Mouse (Mus musculus): ENCODE results near the gene Gm128. TPM values are rescaled to one million over a fixed set of nuclear protein-coding genes. Genes with fewer than 3 reads are reported as not detected.

Gene Gm128
- 0.21 TPM in 1 of 2 replicates, not detected in the other for polyA plus RNA-seq (2014; fragmentation: Nextera tagmentation; extraction: Ambion mirVana)

- 75% methylated on average over 7 of the region's 7 CpGs for WGBS
- no peak within 1 kb of the TSS for H3K27ac ChIP-seq (ENCODE audit: low read depth, low read length)
- 0 out of 2 replicates have a peak, but pooled peaks cover 11% of the 10 kb centered on the region for H3K36me3 ChIP-seq (ENCODE audit: control insufficient read depth, insufficient read depth, low read length)
- no peaks in the 10 kb centered on the region for H3K27me3 ChIP-seq (ENCODE audit: control insufficient read depth, insufficient read depth, low read length)
- DNase-seq (ENCODE audit: low spot score) (no peak), ATAC-seq (ENCODE audit: low FRiP score) (no peak)
- no peak within 1 kb of the TSS for H3K4me3 ChIP-seq (ENCODE audit: low read depth, low read length)
- no peak within 1 kb of the TSS for H3K4me2 ChIP-seq (replicated peaks; ENCODE audit: low read depth, low read length)
- no peaks in the 10 kb centered on the region for H3K4me1 ChIP-seq (replicated peaks; ENCODE audit: control insufficient read depth, insufficient read depth, low read length)
- no peak within 1 kb of the TSS for H3K9ac ChIP-seq (ENCODE audit: low read depth, low read length)
- H3K9me3 ChIP-seq (ENCODE audit: control insufficient read depth, low read length), result no peaks in the 10 kb centered on the region
These were observed at the start of gene Gm128 for GRCm38 (mm10) chr3:95241498-95241897. TSS of gene Gm128 (minus strand) at chr3:95241598.

DNA sequence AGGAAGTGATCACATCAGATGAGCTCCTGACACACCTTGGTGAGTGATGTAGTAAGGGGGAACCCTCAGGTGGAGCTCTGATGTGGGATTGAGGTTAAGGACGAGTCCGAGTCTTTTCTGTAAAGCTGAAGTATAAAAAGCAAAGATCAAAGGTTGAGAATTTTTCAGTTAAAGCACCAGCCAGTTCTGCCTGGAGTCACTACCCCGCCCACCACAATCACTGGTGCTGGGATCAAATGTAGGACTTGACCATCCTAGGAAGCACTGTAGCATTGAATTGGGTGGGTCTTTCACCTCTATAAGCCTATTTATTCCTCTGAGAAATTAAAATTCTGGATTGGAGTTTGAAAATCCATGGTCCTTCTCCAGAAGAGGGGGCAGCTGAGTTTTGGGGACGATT lies 49.6 kb upstream of the Gm128 start:
- H3K4me1 ChIP-seq (replicated peaks; ENCODE audit: control insufficient read depth, insufficient read depth, low read length), result no peaks in the 10 kb centered on the region
- no peaks in the 10 kb centered on the region for H3K27me3 ChIP-seq (ENCODE audit: control insufficient read depth, insufficient read depth, low read length)
- WGBS, result 86% methylated on average over 4 of the region's 4 CpGs
- H3K27ac ChIP-seq (ENCODE audit: low read depth, low read length), result no peak overlapping the region
- H3K36me3 ChIP-seq (ENCODE audit: control insufficient read depth, insufficient read depth, low read length), result 0 out of 2 replicates have a peak, but pooled peaks cover 4% of the 10 kb centered on the region
- no peak overlapping the region for H3K4me2 ChIP-seq (replicated peaks; ENCODE audit: low read depth, low read length)
- no peak overlapping the region for H3K9ac ChIP-seq (ENCODE audit: low read depth, low read length)
- DNase-seq (ENCODE audit: low spot score), result no peak
- ATAC-seq (ENCODE audit: low FRiP score), result no peak
- no peak overlapping the region for H3K4me3 ChIP-seq (ENCODE audit: low read depth, low read length)
- no peaks in the 10 kb centered on the region for H3K9me3 ChIP-seq (ENCODE audit: control insufficient read depth, low read length)

DNA sequence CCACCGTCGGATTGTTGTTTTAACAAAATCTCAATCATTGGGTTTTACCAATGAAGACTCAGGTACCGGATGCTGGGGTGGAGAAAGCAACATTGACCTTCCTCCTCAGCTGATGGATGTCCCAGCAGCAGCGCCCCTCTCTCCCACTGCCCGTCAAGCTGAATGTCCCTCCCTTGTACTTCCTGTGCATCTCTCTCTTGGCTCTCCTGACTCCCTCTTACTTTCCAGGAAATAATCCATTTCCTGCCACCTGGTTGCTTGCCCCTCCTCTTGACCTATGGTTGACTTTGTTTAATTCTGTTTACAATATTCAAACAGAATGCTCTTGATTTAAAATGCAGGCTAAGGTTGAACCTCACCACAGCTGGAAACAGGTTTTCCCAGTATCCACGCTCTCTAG lies 48.8 kb upstream of the Gm128 start:
- Histone ChIP-seq H3K9me3 (ENCODE audit: control insufficient read depth, low read length) (no peaks in the 10 kb centered on the region), H3K4me1 (replicated peaks; ENCODE audit: control insufficient read depth, insufficient read depth, low read length) (no peaks in the 10 kb centered on the region), H3K9ac (ENCODE audit: low read depth, low read length) (no peak overlapping the region), H3K27ac (ENCODE audit: low read depth, low read length) (no peak overlapping the region), H3K4me3 (ENCODE audit: low read depth, low read length) (no peak overlapping the region), H3K4me2 (replicated peaks; ENCODE audit: low read depth, low read length) (no peak overlapping the region), H3K36me3 (ENCODE audit: control insufficient read depth, insufficient read depth, low read length) (0 out of 2 replicates have a peak, but pooled peaks cover 4% of the 10 kb centered on the region), H3K27me3 (ENCODE audit: control insufficient read depth, insufficient read depth, low read length) (no peaks in the 10 kb centered on the region)
- no peak for ATAC-seq (ENCODE audit: low FRiP score)
- no peak for DNase-seq (ENCODE audit: low spot score)
- WGBS, result 74% methylated on average over 6 of the region's 6 CpGs

- no peaks in the 10 kb centered on the region for H3K9me3 ChIP-seq (ENCODE audit: control insufficient read depth, low read length)
- H3K9ac ChIP-seq (ENCODE audit: low read depth, low read length), result no peak overlapping the region
- H3K27ac ChIP-seq (ENCODE audit: low read depth, low read length), result no peak overlapping the region
- WGBS, result 93% methylated on average over 4 of the region's 4 CpGs
- H3K4me1 ChIP-seq (replicated peaks; ENCODE audit: control insufficient read depth, insufficient read depth, low read length), result no peaks in the 10 kb centered on the region; the same call in 1 of the 2 replicates
- H3K4me3 ChIP-seq (ENCODE audit: low read depth, low read length), result no peak overlapping the region
- H3K27me3 ChIP-seq (ENCODE audit: control insufficient read depth, insufficient read depth, low read length), result no peaks in the 10 kb centered on the region
- ATAC-seq (ENCODE audit: low FRiP score), result no peak
- no peak overlapping the region for H3K4me2 ChIP-seq (replicated peaks; ENCODE audit: low read depth, low read length)
- no peak for DNase-seq (ENCODE audit: low spot score)
- H3K36me3 ChIP-seq (ENCODE audit: control insufficient read depth, insufficient read depth, low read length), result no peaks in the 10 kb centered on the region
These were observed 48.0 kb upstream of the Gm128 start for GRCm38 (mm10) chr3:95289419-95289818.

- Histone ChIP-seq H3K27me3 (ENCODE audit: control insufficient read depth, insufficient read depth, low read length) (no peaks in the 10 kb centered on the region), H3K9me3 (ENCODE audit: control insufficient read depth, low read length) (no peaks in the 10 kb centered on the region), H3K9ac (ENCODE audit: low read depth, low read length) (no peak overlapping the region), H3K27ac (ENCODE audit: low read depth, low read length) (no peak overlapping the region), H3K4me1 (replicated peaks; ENCODE audit: control insufficient read depth, insufficient read depth, low read length) (no peaks in the 10 kb centered on the region; the same call in 1 of the 2 replicates), H3K4me3 (ENCODE audit: low read depth, low read length) (no peak overlapping the region), H3K36me3 (ENCODE audit: control insufficient read depth, insufficient read depth, low read length) (no peaks in the 10 kb centered on the region), H3K4me2 (replicated peaks; ENCODE audit: low read depth, low read length) (no peak overlapping the region)
- WGBS, result 87% methylated on average over 3 of the region's 3 CpGs
- DNase-seq (ENCODE audit: low spot score) (no peak), ATAC-seq (ENCODE audit: low FRiP score) (no peak)
These were observed 46.1 kb upstream of the Gm128 start for GRCm38 (mm10) chr3:95287541-95287940.

- no peak overlapping the region for H3K4me2 ChIP-seq (replicated peaks; ENCODE audit: low read depth, low read length)
- no peaks in the 10 kb centered on the region for H3K36me3 ChIP-seq (ENCODE audit: control insufficient read depth, insufficient read depth, low read length)
- H3K9me3 ChIP-seq (ENCODE audit: control insufficient read depth, low read length), result no peaks in the 10 kb centered on the region
- H3K4me3 ChIP-seq (ENCODE audit: low read depth, low read length), result no peak overlapping the region
- no peaks in the 10 kb centered on the region for H3K27me3 ChIP-seq (ENCODE audit: control insufficient read depth, insufficient read depth, low read length)
- no peak overlapping the region for H3K9ac ChIP-seq (ENCODE audit: low read depth, low read length)
- no peak overlapping the region for H3K27ac ChIP-seq (ENCODE audit: low read depth, low read length)
- ATAC-seq (ENCODE audit: low FRiP score), result no peak
- WGBS, result 87% methylated on average over 7 of the region's 7 CpGs
- DNase-seq (ENCODE audit: low spot score), result no peak
- no peaks in the 10 kb centered on the region; the same call in 1 of the 2 replicates for H3K4me1 ChIP-seq (replicated peaks; ENCODE audit: control insufficient read depth, insufficient read depth, low read length)
These were observed 45.1 kb upstream of the Gm128 start for GRCm38 (mm10) chr3:95286510-95286909.

- H3K36me3 ChIP-seq (ENCODE audit: control insufficient read depth, insufficient read depth, low read length), result no peaks in the 10 kb centered on the region
- WGBS, result 70% methylated on average over 5 of the region's 5 CpGs
- H3K27ac ChIP-seq (ENCODE audit: low read depth, low read length), result no peak overlapping the region
- DNase-seq (ENCODE audit: low spot score), result no peak
- no peak for ATAC-seq (ENCODE audit: low FRiP score)
- H3K4me1 ChIP-seq (replicated peaks; ENCODE audit: control insufficient read depth, insufficient read depth, low read length), result no peaks in the 10 kb centered on the region; the same call in 1 of the 2 replicates
- no peak overlapping the region for H3K9ac ChIP-seq (ENCODE audit: low read depth, low read length)
- no peak overlapping the region for H3K4me3 ChIP-seq (ENCODE audit: low read depth, low read length)
- no peak overlapping the region for H3K4me2 ChIP-seq (replicated peaks; ENCODE audit: low read depth, low read length)
- no peaks in the 10 kb centered on the region for H3K9me3 ChIP-seq (ENCODE audit: control insufficient read depth, low read length)
- H3K27me3 ChIP-seq (ENCODE audit: control insufficient read depth, insufficient read depth, low read length), result no peaks in the 10 kb centered on the region
These were observed 44.6 kb upstream of the Gm128 start for GRCm38 (mm10) chr3:95286011-95286410.

- ATAC-seq (ENCODE audit: low FRiP score) (no peak), DNase-seq (ENCODE audit: low spot score) (no peak)
- Histone ChIP-seq H3K27me3 (ENCODE audit: control insufficient read depth, insufficient read depth, low read length) (no peaks in the 10 kb centered on the region), H3K4me1 (replicated peaks; ENCODE audit: control insufficient read depth, insufficient read depth, low read length) (no peaks in the 10 kb centered on the region; the same call in 1 of the 2 replicates), H3K4me3 (ENCODE audit: low read depth, low read length) (no peak overlapping the region), H3K9me3 (ENCODE audit: control insufficient read depth, low read length) (no peaks in the 10 kb centered on the region), H3K36me3 (ENCODE audit: control insufficient read depth, insufficient read depth, low read length) (no peaks in the 10 kb centered on the region), H3K9ac (ENCODE audit: low read depth, low read length) (no peak overlapping the region), H3K4me2 (replicated peaks; ENCODE audit: low read depth, low read length) (no peak overlapping the region), H3K27ac (ENCODE audit: low read depth, low read length) (no peak overlapping the region)
- WGBS, result 95% methylated on average over 5 of the region's 5 CpGs
These were observed 44.0 kb upstream of the Gm128 start for GRCm38 (mm10) chr3:95285390-95285789.

DNA sequence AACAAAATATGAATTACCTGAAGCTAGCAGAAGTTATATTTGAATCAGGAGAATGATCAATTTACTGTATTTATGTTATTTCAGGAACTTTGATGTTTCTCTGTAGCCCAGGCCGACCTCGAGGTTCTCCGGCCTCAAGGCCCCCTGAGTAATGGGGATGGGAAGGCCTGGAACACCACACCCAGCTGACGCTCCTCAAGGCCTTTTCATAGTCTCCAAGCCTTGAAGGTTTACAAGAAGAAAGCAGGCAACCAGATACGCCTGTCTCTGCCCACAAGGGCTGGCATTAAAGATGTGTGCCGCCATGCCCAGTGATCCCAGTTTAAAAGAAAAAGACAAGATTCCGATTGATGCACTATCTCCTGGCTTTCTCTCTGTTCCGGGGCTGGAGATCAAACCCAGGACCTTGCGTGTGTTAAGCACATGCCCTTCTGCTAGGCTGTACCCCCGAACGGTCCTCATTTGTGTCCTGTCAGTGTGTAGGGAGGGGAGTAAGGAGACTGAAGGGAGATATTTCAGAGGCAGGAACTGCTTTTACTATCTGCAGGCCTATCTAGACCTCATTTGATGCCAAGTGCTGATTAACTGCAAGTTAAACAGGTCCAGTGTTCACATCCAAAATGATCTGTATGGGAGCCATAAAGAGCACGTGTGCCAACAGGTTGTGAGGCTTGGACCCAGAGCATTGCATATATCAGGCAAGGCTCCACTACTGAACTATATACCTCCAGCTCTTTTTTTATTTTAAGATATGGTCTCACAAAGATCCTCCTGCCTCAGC lies 43.3 kb upstream of the Gm128 start:
- Histone ChIP-seq H3K36me3 (ENCODE audit: control insufficient read depth, insufficient read depth, low read length) (no peaks in the 10 kb centered on the region), H3K4me2 (replicated peaks; ENCODE audit: low read depth, low read length) (no peak overlapping the region), H3K4me1 (replicated peaks; ENCODE audit: control insufficient read depth, insufficient read depth, low read length) (no peaks in the 10 kb centered on the region; the same call in 1 of the 2 replicates), H3K4me3 (ENCODE audit: low read depth, low read length) (no peak overlapping the region), H3K27ac (ENCODE audit: low read depth, low read length) (no peak overlapping the region), H3K9me3 (ENCODE audit: control insufficient read depth, low read length) (no peaks in the 10 kb centered on the region), H3K27me3 (ENCODE audit: control insufficient read depth, insufficient read depth, low read length) (no peaks in the 10 kb centered on the region), H3K9ac (ENCODE audit: low read depth, low read length) (no peak overlapping the region)
- ATAC-seq (ENCODE audit: low FRiP score) (no peak), DNase-seq (ENCODE audit: low spot score) (no peak)
- WGBS, result 89% methylated on average over 12 of the region's 12 CpGs

Measured in hindbrain, embryonic 11.5 days (tissue).